Mouse (Mus musculus): ENCODE data around the gene Olfr33. TPM values are rescaled to one million over a fixed set of nuclear protein-coding genes. Genes with fewer than 3 reads are reported as not detected.

Gene Olfr33
- not detected for total RNA-seq (2021)
- long read RNA-seq, experiment 1, result 0 reads
- long read RNA-seq, experiment 2, result 0 reads

GRCm38 (mm10) chr7:102718970-102719369, at the start of gene Olfr33:
TSS of gene Olfr33 (minus strand) at chr7:102719070.
- intact Hi-C loops (cut with DNase I), result no loop called here
- Histone ChIP-seq H3K4me3 (no peak within 1 kb of the TSS), H3K27ac (no peak within 1 kb of the TSS)
- TF ChIP-seq CTCF (IDR thresholded peaks at IDR 0.05), result no peak
- DNase-seq, result no peak

GRCm38 (mm10) chr7:102759266-102759665, 40.4 kb upstream of the Olfr33 start, which contains the start of the genes Olfr560 and Olfr78:
TSS of gene Olfr560 (minus strand) at chr7:102759366.
TSS of gene Olfr78 (minus strand) at chr7:102759471.
- DNase-seq, result no peak
- TF ChIP-seq CTCF (IDR thresholded peaks at IDR 0.05), result no peak
- H3K4me3 ChIP-seq, result 0 out of 2 replicates have a peak within 1 kb of the TSS, but pooled peaks have one; percentile 2
- H3K27ac ChIP-seq, result no peak within 1 kb of the TSS
- intact Hi-C loops (cut with DNase I), result no loop called here

GRCm38 (mm10) chr7:102752086-102752485, 33.2 kb upstream of the Olfr33 start:
- TF ChIP-seq CTCF (IDR thresholded peaks at IDR 0.05), result peak; percentile 35
- no peak for DNase-seq
- Histone ChIP-seq H3K4me3 (no peak overlapping the region), H3K27ac (no peak overlapping the region)
- intact Hi-C loops (cut with DNase I), result no loop called here

- intact Hi-C loops (cut with DNase I), result no loop called here
- no peak overlapping the region for H3K27ac ChIP-seq
- no peak for TF ChIP-seq CTCF (IDR thresholded peaks at IDR 0.05)
- DNase-seq, result no peak
- H3K4me3 ChIP-seq, result no peak overlapping the region
Observed at GRCm38 (mm10) chr7:102737705-102738104, 18.8 kb upstream of the Olfr33 start.

GRCm38 (mm10) chr7:102733793-102734192, 14.9 kb upstream of the Olfr33 start:
- no peak overlapping the region for H3K27ac ChIP-seq
- no peak for TF ChIP-seq CTCF (IDR thresholded peaks at IDR 0.05)
- H3K4me3 ChIP-seq, result no peak overlapping the region
- DNase-seq, result no peak
- intact Hi-C loops (cut with DNase I), result no loop called here

GRCm38 (mm10) chr7:102727391-102727790, 8.5 kb upstream of the Olfr33 start, which contains the start of gene Olfr559:
TSS of gene Olfr559 (minus strand) at chr7:102727491.
- Histone ChIP-seq H3K27ac (no peak within 1 kb of the TSS), H3K4me3 (no peak within 1 kb of the TSS)
- DNase-seq, result no peak
- no peak for TF ChIP-seq CTCF (IDR thresholded peaks at IDR 0.05)
- intact Hi-C loops (cut with DNase I), result no loop called here

DNA sequence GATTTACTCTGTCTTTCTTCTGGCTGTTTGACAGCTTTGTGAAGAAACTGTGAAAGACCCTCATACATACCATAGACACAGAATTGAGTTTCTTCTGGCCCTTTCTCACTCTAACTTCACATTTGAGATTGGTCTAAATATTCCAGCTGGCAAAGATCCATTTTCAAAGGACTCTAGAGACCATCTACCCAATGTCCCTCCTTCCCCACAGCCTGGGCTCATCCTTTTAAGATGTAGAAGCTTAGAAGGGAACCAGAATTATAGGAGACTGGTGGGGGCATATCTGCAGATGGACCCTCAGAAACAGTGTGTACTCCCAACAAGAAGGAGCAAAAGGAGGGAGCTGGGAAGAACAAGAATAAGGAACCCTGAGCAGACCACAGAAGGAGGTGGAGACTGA, 17.0 kb downstream of the Olfr33 start, which contains the start of gene Olfr558:
TSS of gene Olfr558 (plus strand) at position 301 of the 400 bp plus-strand sequence.
- H3K4me3 ChIP-seq, result peak within 1 kb of the TSS; percentile 46
- peak within 1 kb of the TSS; percentile 53; the same call in 1 of the 2 replicates for H3K27ac ChIP-seq
- DNase-seq, result no peak
- TF ChIP-seq CTCF (IDR thresholded peaks at IDR 0.05), result no peak
- intact Hi-C loops (cut with DNase I), result no loop called here

DNA sequence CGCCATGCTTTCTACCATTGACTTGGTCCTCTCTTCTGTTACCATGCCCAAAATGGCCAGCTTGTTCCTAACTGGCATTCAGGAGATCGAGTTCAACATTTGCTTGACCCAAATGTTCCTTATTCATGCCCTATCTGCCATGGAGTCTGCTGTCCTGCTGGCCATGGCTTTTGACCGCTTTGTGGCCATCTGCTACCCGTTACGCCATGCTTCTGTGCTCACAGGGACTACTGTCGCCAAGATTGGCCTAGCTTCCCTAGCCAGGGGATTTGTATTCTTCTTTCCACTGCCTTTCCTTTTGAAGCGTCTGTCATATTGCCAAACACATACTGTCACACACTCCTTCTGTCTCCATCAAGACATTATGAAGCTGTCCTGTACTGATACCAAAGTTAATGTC, 20.4 kb downstream of the Olfr33 start:
- H3K4me3 ChIP-seq, result no peak overlapping the region
- intact Hi-C loops (cut with DNase I), result no loop called here
- H3K27ac ChIP-seq, result no peak overlapping the region
- no peak for TF ChIP-seq CTCF (IDR thresholded peaks at IDR 0.05)
- DNase-seq, result no peak

- intact Hi-C loops (cut with DNase I), result no loop called here
- no peak within 1 kb of the TSS for H3K27ac ChIP-seq
- TF ChIP-seq CTCF (IDR thresholded peaks at IDR 0.05), result peak; percentile 78
- DNase-seq, result no peak
- no peak within 1 kb of the TSS for H3K4me3 ChIP-seq
Observed at GRCm38 (mm10) chr7:102695358-102696125, 23.3 kb downstream of the Olfr33 start, which contains the start of gene Olfr557. TSS of gene Olfr557 (plus strand) at chr7:102695910.

DNA sequence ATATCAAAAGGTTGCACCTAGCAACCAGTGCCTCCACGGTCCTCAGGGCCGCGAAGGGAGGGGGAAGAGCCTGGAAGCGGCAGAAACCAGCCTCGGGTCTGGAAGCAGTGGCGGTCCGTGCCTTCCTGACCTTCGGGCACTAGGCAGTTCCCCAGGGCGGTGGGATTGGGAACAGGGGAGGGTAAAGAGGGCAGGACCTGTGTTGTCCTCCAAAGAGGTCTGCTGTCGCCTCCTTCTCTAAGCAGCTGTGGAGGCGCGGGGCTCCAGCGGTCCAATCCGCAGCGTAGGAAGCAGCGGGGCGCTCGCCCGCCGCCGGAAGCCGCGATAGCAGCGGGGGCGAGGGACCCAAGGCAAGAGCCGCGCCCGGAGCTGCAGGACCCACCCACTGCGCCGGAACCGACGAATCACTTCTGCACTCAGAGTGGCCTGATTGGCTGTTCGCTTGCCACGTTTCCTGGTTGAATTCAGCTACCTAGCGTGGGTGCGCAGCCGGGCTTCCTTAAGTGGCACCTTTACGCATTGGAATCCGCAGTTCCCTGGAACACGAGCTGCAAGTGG, 31.8 kb downstream of the Olfr33 start, which contains the start of gene Trim68:
TSS of gene Trim68 (minus strand) at position 384 of the 558 bp plus-strand sequence.
- Histone ChIP-seq H3K4me3 (peak within 1 kb of the TSS; percentile 75), H3K27ac (peak within 1 kb of the TSS; percentile 93)
- DNase-seq, result peak; percentile 94
- no peak for TF ChIP-seq CTCF (IDR thresholded peaks at IDR 0.05)
- intact Hi-C loops (cut with DNase I), result no loop called here

DNA sequence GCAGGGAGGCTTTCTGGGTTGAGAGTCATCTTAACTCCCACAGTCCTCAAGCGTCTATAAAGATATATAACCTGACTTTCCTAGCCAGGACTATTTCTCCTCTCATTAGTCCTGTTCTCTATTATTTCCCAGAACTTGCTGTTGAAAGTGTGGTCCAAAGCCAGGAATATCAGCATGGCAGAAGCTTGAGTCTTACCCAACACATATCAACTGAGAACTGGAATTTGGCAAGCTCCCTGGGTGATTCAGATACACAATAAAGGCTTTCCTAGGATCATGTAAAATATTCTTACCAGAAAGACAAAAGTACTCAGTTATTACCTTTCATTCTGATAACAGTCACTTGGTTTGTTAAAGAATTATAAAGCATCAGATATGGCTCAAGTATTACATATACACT, 37.0 kb downstream of the Olfr33 start:
- TF ChIP-seq CTCF (IDR thresholded peaks at IDR 0.05), result no peak
- no peak overlapping the region for H3K27ac ChIP-seq
- no peak overlapping the region for H3K4me3 ChIP-seq
- no peak for DNase-seq
- intact Hi-C loops (cut with DNase I), result no loop called here

- TF ChIP-seq CTCF (IDR thresholded peaks at IDR 0.05), result no peak
- intact Hi-C loops (cut with DNase I), result no loop called here
- no peak overlapping the region for H3K27ac ChIP-seq
- no peak overlapping the region for H3K4me3 ChIP-seq
- no peak for DNase-seq
Observed at GRCm38 (mm10) chr7:102676225-102676624, 42.6 kb downstream of the Olfr33 start.

DNA sequence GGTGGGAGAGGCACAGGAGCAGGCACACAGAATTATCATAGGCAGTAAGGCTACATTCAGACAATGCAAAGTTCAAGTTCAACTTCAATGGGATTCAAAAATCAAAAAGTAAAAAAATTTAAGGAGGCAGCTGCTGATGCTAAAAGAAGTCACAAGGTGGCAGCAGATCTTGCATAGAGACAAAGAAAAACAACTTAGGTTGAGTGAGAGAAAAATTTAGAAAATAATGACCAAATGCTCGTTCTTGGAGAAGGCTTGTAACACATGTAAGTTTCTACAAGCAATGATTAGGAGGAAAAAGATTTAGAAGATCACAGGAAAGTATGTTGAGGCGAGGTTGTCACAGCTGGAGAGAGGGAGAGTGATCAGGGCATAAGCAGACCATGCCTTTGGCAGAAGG, 53.5 kb downstream of the Olfr33 start:
- TF ChIP-seq CTCF (IDR thresholded peaks at IDR 0.05), result peak; percentile 61
- no peak overlapping the region for H3K27ac ChIP-seq
- intact Hi-C loops (cut with DNase I), result loop anchor here (5.0 kb wide), 1 partner anchor 252 kb away; the partner anchor contains the start of gene Olfr571
- no peak overlapping the region for H3K4me3 ChIP-seq
- no peak for DNase-seq
